Mouse (Mus musculus) spleen, adult 2 months (tissue): Measurements from ENCODE around the gene Gpr137c.

Experiments used
- CTCF ChIP-seq: fragments of 200-500 bp; IDR thresholded peaks from 2 replicates; pipeline ENCODE4 v1.5.1; 2011; ENCODE audit warnings: mild to moderate bottlenecking, inconsistent platforms; ENCODE audit not compliant: insufficient read depth, insufficient read length, insufficient replicate concordance; ENCODE audit errors: extremely low read depth
- POLR2A ChIP-seq: fragments of 200-500 bp; IDR thresholded peaks from 2 replicates; pipeline ENCODE4 v1.6.1; 2011; ENCODE audit warnings: low read depth, low read length, inconsistent platforms

DNA sequence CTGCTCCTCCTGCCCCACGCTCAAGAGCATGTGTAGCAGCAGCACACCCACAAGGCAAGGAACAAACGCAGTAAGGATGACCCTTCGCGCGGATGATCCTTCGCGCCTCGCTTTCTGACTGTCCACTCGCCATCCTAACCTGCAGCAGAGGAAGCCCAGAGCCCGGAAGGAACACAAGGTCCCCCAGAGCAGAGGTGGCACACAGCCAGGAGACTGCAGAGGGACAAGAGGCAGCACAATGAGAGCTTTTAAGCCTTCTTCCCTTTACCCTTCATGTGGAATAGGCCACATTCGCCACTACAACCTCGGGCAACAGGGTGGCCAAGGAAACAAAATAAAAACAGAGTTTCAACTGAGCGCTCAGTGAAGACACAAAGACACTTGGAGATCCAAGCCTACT lies 90.1 kb downstream of the Gpr137c start:
- TF ChIP-seq POLR2A = no peak
- TF ChIP-seq CTCF = no peak
